Mouse (Mus musculus) heart, embryonic 16.5 days (tissue): ENCODE data around the gene Izumo2. TPM values are rescaled to one million over a fixed set of nuclear protein-coding genes. Genes with fewer than 3 reads are reported as not detected.
"Not testable (repeated sequence)": the region's sequence is repeated elsewhere in the genome, so short reads cannot be mapped to it uniquely, and the experiment has no call there.

Experiments used
- ATAC-seq: fragments of 200-750 bp; cut with Nextera tagmentation; replicated peaks from 2 replicates; pipeline ENCODE4 v1.8.0; 2017; ENCODE audit warnings: moderate number of reproducible peaks; ENCODE audit not compliant: insufficient read depth, low FRiP score; ENCODE audit errors: extremely low read depth
- H3K27ac ChIP-seq: fragments of 300-500 bp; sonication (generic); 2 replicates; pipeline ENCODE4 v1.5.1; 2014; ENCODE audit warnings: mild to moderate bottlenecking, low read length, control low read depth, moderate library complexity
- H3K27me3 ChIP-seq: fragments of 300-500 bp; sonication (generic); 2 replicates; pipeline ENCODE4 v1.6.1; 2014; ENCODE audit warnings: low read length, mixed read lengths; ENCODE audit not compliant: control insufficient read depth, insufficient read depth
- H3K36me3 ChIP-seq: fragments of 300-500 bp; sonication (generic); 2 replicates; pipeline ENCODE4 v1.6.1; 2014; ENCODE audit not compliant: control insufficient read depth, insufficient read depth
- H3K4me1 ChIP-seq: fragments of 300-500 bp; sonication (generic); 2 replicates; pipeline ENCODE4 v1.6.1; 2014; ENCODE audit warnings: low read length, mixed read lengths; ENCODE audit not compliant: control insufficient read depth, insufficient read depth
- H3K4me2 ChIP-seq: fragments of 300-500 bp; sonication (generic); 2 replicates; pipeline ENCODE4 v1.6.1; 2014; ENCODE audit warnings: low read depth, mild to moderate bottlenecking, control low read depth, low read length
- H3K4me3 ChIP-seq: fragments of 300-500 bp; sonication (generic); 2 replicates; pipeline ENCODE4 v1.5.1; 2014; ENCODE audit warnings: mild to moderate bottlenecking, control low read depth, low read length
- H3K9ac ChIP-seq: fragments of 300-500 bp; sonication (generic); 2 replicates; pipeline ENCODE4 v1.6.1; 2014; ENCODE audit warnings: low read length, control low read depth
- H3K9me3 ChIP-seq: fragments of 300-500 bp; sonication (generic); replicated peaks from 2 replicates; pipeline ENCODE4 v1.6.1; 2016; ENCODE audit warnings: low read length; ENCODE audit not compliant: control insufficient read depth
- WGBS: fragments of 180-500 bp; shearing (Covaris S2); extraction: QIAGEN DNeasy Blood & Tissue Kit; methylation state at CpG from one replicate; pipeline ENCODE4 v1.1.7; 2014; 5-methylcytosine and 5-hydroxymethylcytosine counted together
- polyA plus RNA-seq: library from polyadenylated mRNA; unstranded; fragments of >200 nt; fragmentation: Nextera tagmentation; extraction: Ambion mirVana; gene quantifications from 2 replicates; pipeline ENCODE4 v1.2.1, GENCODE M21; 2015

Izumo2 gene
- polyA plus RNA-seq, 1 experiment from 2014 or later, result not detected

DNA sequence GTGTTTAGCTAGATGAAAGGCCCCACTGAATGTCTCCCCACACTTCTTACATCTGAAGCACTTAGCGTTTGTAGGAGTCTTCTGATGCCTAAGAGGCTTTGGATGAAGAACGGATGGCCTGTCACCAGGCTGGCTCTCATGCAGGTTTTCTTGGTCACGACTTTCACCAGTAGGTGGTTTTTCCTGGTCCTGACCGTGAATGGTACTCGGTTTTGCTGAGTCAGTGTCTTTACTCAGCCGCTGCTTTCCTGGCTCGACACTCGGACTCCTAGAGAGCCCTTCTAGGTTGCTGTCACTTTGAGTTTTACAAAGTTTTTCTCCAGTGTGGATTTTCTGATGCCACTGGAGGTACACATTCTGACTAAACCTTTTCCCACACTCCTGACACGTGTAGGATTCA, 25.2 kb downstream of the Izumo2 start:
- Histone ChIP-seq H3K4me1 (no peaks in the 10 kb centered on the region), H3K4me3 (no peak overlapping the region), H3K9me3 (no peaks in the 10 kb centered on the region), H3K27ac (no peak overlapping the region), H3K27me3 (no peaks in the 10 kb centered on the region), H3K36me3 (no peaks in the 10 kb centered on the region), H3K4me2 (no peak overlapping the region), H3K9ac (no peak overlapping the region)
- ATAC-seq, result no peak
- WGBS, result 78% methylated on average over 9 of the region's 9 CpGs

DNA sequence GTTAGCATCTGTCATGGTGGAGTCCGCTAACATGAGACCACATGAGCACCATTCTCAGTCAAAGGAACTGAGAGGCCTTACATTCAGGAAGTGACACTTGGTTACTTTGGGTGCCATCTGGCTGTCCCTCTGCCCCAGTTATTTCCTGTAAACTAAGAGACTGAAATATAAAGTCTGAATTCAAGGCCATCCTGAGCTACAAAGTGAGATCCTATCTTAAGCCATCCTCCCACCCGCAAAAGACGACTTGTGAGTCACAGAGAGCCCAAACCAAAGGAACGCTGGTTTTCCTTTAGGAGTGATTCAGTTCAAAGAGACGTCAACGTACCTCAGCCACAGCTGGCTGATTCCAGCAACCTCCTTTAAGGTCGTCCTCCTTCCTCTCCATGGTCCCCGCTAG, 32.8 kb downstream of the Izumo2 start:
- 74% methylated on average over 8 of the region's 8 CpGs for WGBS
- Histone ChIP-seq H3K4me2 (no peak overlapping the region), H3K4me3 (no peak overlapping the region), H3K27ac (no peak overlapping the region), H3K9me3 (no peaks in the 10 kb centered on the region), H3K9ac (no peak overlapping the region), H3K4me1 (0 out of 2 replicates have a peak, but pooled peaks cover 2% of the 10 kb centered on the region), H3K36me3 (no peaks in the 10 kb centered on the region), H3K27me3 (no peaks in the 10 kb centered on the region)
- no peak for ATAC-seq

DNA sequence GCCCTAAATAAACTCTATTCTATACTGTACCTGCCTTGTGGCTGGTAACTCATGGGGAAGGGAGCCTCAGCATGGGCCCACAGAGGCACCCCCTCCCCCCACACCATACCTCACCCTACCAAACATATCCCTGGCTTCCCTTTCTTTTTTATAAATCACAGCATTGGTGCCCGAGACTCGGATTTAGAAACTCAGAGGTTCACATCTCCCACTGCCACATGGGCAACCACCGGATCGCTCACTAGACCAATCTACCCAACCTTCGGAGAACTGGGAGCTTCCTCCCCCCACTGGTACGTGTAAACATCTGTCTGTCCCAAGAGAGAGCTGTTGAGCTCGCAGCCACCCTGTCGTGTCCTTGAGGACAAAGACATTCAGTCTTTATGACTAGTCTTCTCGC, 35.7 kb downstream of the Izumo2 start:
- Histone ChIP-seq H3K27me3 (no peaks in the 10 kb centered on the region), H3K4me3 (no peak overlapping the region), H3K36me3 (no peaks in the 10 kb centered on the region), H3K9me3 (no peaks in the 10 kb centered on the region), H3K4me1 (peaks cover 13% of the 10 kb centered on the region), H3K4me2 (no peak overlapping the region), H3K27ac (no peak overlapping the region), H3K9ac (no peak overlapping the region)
- no peak for ATAC-seq
- WGBS, result 55% methylated on average over 9 of the region's 9 CpGs

DNA sequence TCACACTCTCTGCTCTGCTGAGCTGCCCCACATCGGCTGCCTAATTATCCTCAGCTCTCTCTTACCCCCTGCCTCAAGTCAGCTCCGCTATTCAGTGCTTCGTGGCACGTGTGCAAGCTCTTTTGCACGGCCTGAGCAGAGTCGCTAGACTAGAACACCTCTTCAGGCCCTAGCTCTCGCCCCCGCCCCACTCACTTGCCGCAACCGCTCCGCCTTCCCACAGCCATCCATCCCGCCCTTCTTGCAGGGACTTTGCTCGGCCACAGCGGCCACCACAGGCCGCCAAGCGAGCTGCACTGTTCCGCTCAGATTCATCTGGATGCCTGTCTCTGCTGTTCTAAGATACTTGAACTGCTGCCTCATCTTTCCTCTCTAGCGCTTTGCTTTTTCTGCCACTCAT, 36.5 kb downstream of the Izumo2 start:
- peak; percentile 42 for ATAC-seq

DNA sequence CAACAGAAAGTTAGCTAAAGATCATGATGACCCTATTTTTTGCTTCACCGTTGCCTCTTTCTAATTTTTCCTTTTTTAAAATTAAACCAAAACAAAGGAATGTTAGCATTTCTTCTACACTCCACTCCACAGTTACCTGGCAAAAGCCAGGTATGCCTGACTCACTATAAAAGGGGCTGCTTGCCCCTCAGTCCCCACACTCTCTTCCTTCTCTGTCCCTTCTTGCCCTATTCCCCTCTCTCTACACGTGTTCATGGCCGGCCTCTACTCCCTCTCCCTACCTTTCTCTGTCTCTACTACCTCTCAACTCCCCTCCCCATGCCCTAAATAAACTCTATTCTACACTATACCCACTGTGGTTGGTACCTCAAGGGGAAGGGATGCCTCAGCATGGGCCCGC, 38.6 kb downstream of the Izumo2 start:
- peak overlapping the region; percentile 76; the same call in 1 of the 2 replicates for H3K4me2 ChIP-seq
- ATAC-seq, result no peak
- WGBS, result 66% methylated on average over 4 of the region's 4 CpGs
- no peak overlapping the region for H3K9ac ChIP-seq
- H3K4me1 ChIP-seq, result peaks cover 14% of the 10 kb centered on the region
- no peaks in the 10 kb centered on the region for H3K9me3 ChIP-seq
- no peaks in the 10 kb centered on the region for H3K27me3 ChIP-seq
- H3K36me3 ChIP-seq, result peaks cover 2% of the 10 kb centered on the region; the same call in 1 of the 2 replicates
- H3K4me3 ChIP-seq, result no peak overlapping the region
- no peak overlapping the region for H3K27ac ChIP-seq

More for the DNA sequence above, 36.5 kb downstream of the Izumo2 start:
- no peaks in the 10 kb centered on the region for H3K27me3 ChIP-seq
- H3K4me2 ChIP-seq, result peak overlapping the region; percentile 90
- H3K9ac ChIP-seq, result peak overlapping the region; percentile 74
- no peaks in the 10 kb centered on the region for H3K36me3 ChIP-seq
- no peaks in the 10 kb centered on the region for H3K9me3 ChIP-seq
- H3K4me1 ChIP-seq, result peaks cover 14% of the 10 kb centered on the region
- H3K4me3 ChIP-seq, result peak overlapping the region; percentile 52
- H3K27ac ChIP-seq, result no peak overlapping the region
- under 1% methylated on average over 18 of the region's 18 CpGs for WGBS

DNA sequence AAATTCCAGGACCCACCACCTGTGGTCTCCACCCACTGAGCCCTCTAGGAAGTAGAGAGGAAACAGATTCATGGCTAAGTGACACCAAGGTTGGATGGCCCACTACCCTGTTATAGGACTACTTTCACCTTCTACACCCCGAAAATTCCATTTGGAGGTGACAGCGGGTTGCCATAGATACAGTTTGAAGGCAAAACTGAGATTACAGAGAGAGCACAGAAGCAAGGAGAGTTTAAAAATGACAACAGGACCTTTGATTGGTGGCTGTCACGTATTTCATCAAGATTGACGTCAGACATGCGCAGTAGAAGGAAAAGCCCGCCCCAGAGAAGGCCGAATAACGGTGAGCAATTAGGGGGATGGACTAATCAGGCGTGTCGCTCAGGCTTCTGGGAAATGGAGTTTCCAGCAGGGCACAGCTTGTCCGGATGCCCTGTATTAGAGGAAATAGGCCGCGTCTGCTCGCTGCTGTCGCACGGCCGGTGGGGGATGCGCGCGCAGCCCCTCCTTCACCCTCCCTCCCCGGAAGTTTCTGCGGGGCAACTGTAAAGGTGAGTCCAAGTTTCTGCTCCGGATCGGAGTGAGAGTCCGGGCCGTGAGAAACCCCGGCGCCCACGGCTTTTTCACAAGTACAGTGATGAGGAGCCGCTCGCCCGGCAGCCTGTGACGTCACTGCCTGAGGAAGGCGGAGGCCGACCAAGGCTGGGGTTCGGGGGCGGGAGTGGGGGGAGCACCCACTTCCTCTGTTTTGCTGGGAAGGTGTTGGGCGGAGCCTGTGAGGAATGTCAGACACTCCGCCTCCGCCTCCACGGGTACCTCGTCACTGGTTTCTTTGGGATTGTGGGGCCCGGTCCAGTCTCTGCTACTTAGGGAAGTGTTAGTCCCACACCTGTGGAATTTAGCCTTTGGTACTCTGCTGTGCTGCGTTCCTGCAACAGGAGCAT, 39.8 kb downstream of the Izumo2 start, which contains the start of gene Vrk3:
Gene Vrk3 (plus strand): TSS at position 313 of the 944 bp plus-strand sequence.
- Histone ChIP-seq H3K36me3 (peaks cover 9% of the 10 kb centered on the region; the same call in 1 of the 2 replicates), H3K9me3 (no peaks in the 10 kb centered on the region), H3K9ac (peak within 1 kb of the TSS; percentile 73), H3K4me2 (peak within 1 kb of the TSS; percentile 81), H3K27ac (peak within 1 kb of the TSS; percentile 89), H3K4me3 (peak within 1 kb of the TSS; percentile 64), H3K27me3 (no peaks in the 10 kb centered on the region), H3K4me1 (peaks cover 14% of the 10 kb centered on the region)
- WGBS, result under 1% methylated on average over 44 of the region's 44 CpGs
- ATAC-seq, result peak; percentile 98

DNA sequence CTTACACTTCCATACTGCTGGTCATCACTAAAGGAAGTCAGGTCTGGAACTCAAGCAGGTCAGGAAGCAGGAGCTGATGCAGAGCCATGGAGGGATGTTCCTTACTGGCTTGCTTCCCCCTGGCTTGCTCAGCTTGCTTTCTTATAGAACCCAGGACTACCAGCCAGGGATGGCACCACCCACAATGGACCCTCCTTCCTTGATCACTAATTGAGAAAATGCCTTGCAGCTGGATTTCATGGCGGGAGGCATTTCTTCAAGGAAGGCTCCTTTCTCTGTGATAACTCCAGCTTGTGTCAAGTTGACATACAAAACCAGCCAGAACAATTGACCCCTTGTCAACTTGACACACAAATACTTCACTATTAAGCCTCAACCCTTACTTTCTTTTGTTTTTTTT, 42.4 kb downstream of the Izumo2 start, which contains the start of gene Zfp473:
Gene Zfp473 (minus strand): TSS at position 101 of the 400 bp plus-strand sequence.
- Histone ChIP-seq H3K36me3 (peaks cover 26% of the 10 kb centered on the region), H3K4me1 (peaks cover 11% of the 10 kb centered on the region)
- not testable (repeated sequence) for ATAC-seq, H3K9ac ChIP-seq, H3K4me3 ChIP-seq, H3K27ac ChIP-seq, H3K9me3 ChIP-seq, H3K4me2 ChIP-seq, H3K27me3 ChIP-seq
- WGBS, result 95% methylated on average over 1 of the region's 1 CpGs

DNA sequence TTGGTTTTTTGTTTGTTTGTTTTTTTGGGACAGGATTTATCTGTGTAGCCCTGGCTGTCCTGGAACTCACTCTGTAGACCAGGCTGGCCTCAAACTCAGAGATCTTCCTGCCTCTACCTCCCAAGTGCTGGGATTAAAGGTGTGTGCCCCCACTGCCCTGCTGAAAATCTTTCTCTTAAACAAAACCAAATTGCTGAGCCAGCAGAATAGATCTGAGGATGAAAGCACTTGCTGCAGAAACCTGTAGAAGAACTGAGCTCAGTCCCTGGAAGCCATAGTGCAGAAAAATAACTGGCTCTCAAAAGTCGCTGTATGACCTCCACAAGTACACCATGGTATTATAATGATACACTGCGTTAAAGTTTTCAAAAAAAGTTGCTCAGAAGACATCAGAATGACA, 48.6 kb downstream of the Izumo2 start:
- H3K27me3 ChIP-seq, result no peaks in the 10 kb centered on the region
- no peaks in the 10 kb centered on the region for H3K4me1 ChIP-seq
- no peak overlapping the region for H3K9ac ChIP-seq
- WGBS, result 84% methylated on average over 2 of the region's 2 CpGs
- no peaks in the 10 kb centered on the region for H3K9me3 ChIP-seq
- no peak overlapping the region for H3K4me2 ChIP-seq
- no peak for ATAC-seq
- no peak overlapping the region for H3K27ac ChIP-seq
- H3K36me3 ChIP-seq, result peaks cover 61% of the 10 kb centered on the region
- no peak overlapping the region for H3K4me3 ChIP-seq

DNA sequence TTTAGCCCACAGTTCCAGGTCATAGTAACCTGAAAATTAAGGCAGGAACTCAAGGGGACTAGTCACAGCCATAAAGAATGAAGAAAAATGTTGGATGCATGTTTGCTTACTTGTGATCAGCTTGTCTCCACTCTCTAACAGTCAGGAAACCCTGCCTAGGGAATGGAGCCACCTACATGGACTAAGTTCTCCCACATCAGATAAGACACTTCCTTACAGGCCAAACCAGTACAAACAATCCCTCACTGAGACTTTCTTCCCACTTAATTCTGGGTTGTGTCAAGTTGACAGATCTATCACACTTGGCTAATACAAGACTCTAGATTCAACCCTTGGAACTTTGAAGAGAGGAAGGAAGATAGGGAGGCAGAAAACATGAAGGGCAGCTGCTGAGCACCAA, 51.8 kb downstream of the Izumo2 start:
- H3K9me3 ChIP-seq, result no peaks in the 10 kb centered on the region
- H3K4me2 ChIP-seq, result no peak overlapping the region
- no peaks in the 10 kb centered on the region for H3K4me1 ChIP-seq
- H3K4me3 ChIP-seq, result no peak overlapping the region
- H3K27ac ChIP-seq, result no peak overlapping the region
- ATAC-seq, result no peak
- no peak overlapping the region for H3K9ac ChIP-seq
- H3K36me3 ChIP-seq, result peaks cover 52% of the 10 kb centered on the region
- H3K27me3 ChIP-seq, result no peaks in the 10 kb centered on the region
